Mouse (Mus musculus) lung, embryonic 15.5 days (tissue): ENCODE measurements at regions not wholly inside any gene's neighbourhood (a gene's known extent, or its start where the extent isn't known, plus 50 kb on each side); places are given as distances from the start of the nearest gene placed in this dataset.

ENCODE experiments used
- ATAC-seq: fragments of 200-750 bp; cut with Nextera tagmentation; 2 replicates; pipeline ENCODE4 v1.8.0; 2017; ENCODE audit warnings: moderate number of reproducible peaks, borderline replicate concordance; ENCODE audit not compliant: low FRiP score, low TSS enrichment; ENCODE audit errors: extremely low read depth
- H3K27ac ChIP-seq: fragments of 300-500 bp; sonication (generic); 2 replicates; pipeline ENCODE4 v1.5.1; 2015; ENCODE audit warnings: moderate library complexity, mild to moderate bottlenecking, inconsistent platforms
- H3K27me3 ChIP-seq: fragments of 300-500 bp; sonication (generic); 2 replicates; pipeline ENCODE4 v1.6.1; 2015; ENCODE audit warnings: inconsistent platforms
- H3K36me3 ChIP-seq: fragments of 300-500 bp; sonication (generic); 2 replicates; pipeline ENCODE4 v1.6.1; 2015; ENCODE audit warnings: inconsistent platforms
- H3K4me1 ChIP-seq: fragments of 300-500 bp; sonication (generic); 2 replicates; pipeline ENCODE4 v1.6.1; 2015; ENCODE audit warnings: inconsistent platforms
- H3K4me2 ChIP-seq: fragments of 300-500 bp; sonication (generic); 2 replicates; pipeline ENCODE4 v1.6.1; 2015; ENCODE audit warnings: inconsistent platforms, mild to moderate bottlenecking, moderate library complexity
- H3K4me3 ChIP-seq: fragments of 300-500 bp; sonication (generic); 2 replicates; pipeline ENCODE4 v1.5.1; 2015; ENCODE audit warnings: mild to moderate bottlenecking, inconsistent platforms
- H3K9ac ChIP-seq: fragments of 300-500 bp; sonication (generic); 2 replicates; pipeline ENCODE4 v1.6.1; 2015; ENCODE audit warnings: inconsistent platforms
- H3K9me3 ChIP-seq: fragments of 300-500 bp; sonication (generic); 2 replicates; pipeline ENCODE4 v1.6.1; 2016; ENCODE audit warnings: inconsistent platforms
- WGBS: fragments of 180-500 bp; shearing (Covaris S2); methylation state at CpG from one replicate; pipeline ENCODE4 v1.1.7; 2015; 5-methylcytosine and 5-hydroxymethylcytosine counted together

- no peak overlapping the region for H3K9ac ChIP-seq
- H3K27me3 ChIP-seq: no peaks in the 10 kb centered on the region
- no peak overlapping the region for H3K4me2 ChIP-seq
- H3K4me3 ChIP-seq: no peak overlapping the region
- H3K4me1 ChIP-seq: no peaks in the 10 kb centered on the region
- no peak overlapping the region for H3K27ac ChIP-seq
- H3K9me3 ChIP-seq: no peaks in the 10 kb centered on the region
- no peaks in the 10 kb centered on the region for H3K36me3 ChIP-seq
- peak; percentile 82; the same call in 1 of the 2 replicates for ATAC-seq
- WGBS: 44% methylated on average over 4 of the region's 4 CpGs
These were observed 526.9 kb downstream of the Zpld1 start for GRCm38 (mm10) chr16:54770871-54771270.

GRCm38 (mm10) chr16:54744188-54744587, 553.6 kb downstream of the Zpld1 start:
- Histone ChIP-seq H3K36me3 (no peaks in the 10 kb centered on the region), H3K27me3 (no peaks in the 10 kb centered on the region), H3K4me3 (no peak overlapping the region), H3K4me1 (no peaks in the 10 kb centered on the region), H3K9me3 (no peaks in the 10 kb centered on the region), H3K9ac (no peak overlapping the region), H3K27ac (no peak overlapping the region), H3K4me2 (no peak overlapping the region)
- ATAC-seq: no peak
- 40% methylated on average over 1 of the region's 1 CpGs for WGBS

GRCm38 (mm10) chr16:54733516-54733915, 564.3 kb downstream of the Zpld1 start:
- WGBS: 81% methylated on average over 2 of the region's 2 CpGs
- no peak overlapping the region for H3K27ac ChIP-seq

GRCm38 (mm10) chr16:54707880-54708279, 589.9 kb downstream of the Zpld1 start:
- Histone ChIP-seq H3K27ac (no peak overlapping the region), H3K4me3 (no peak overlapping the region), H3K9ac (no peak overlapping the region), H3K9me3 (no peaks in the 10 kb centered on the region), H3K36me3 (no peaks in the 10 kb centered on the region), H3K27me3 (no peaks in the 10 kb centered on the region), H3K4me2 (no peak overlapping the region), H3K4me1 (no peaks in the 10 kb centered on the region)
- no peak for ATAC-seq
- WGBS: 85% methylated on average over 3 of the region's 3 CpGs

More at GRCm38 (mm10) chr16:54733516-54733915, 564.3 kb downstream of the Zpld1 start:
- Histone ChIP-seq H3K9ac (no peak overlapping the region), H3K9me3 (no peaks in the 10 kb centered on the region), H3K27me3 (no peaks in the 10 kb centered on the region), H3K36me3 (no peaks in the 10 kb centered on the region), H3K4me3 (no peak overlapping the region), H3K4me2 (no peak overlapping the region), H3K4me1 (no peaks in the 10 kb centered on the region)
- ATAC-seq: no peak

GRCm38 (mm10) chr16:54682815-54683214, 615.0 kb downstream of the Zpld1 start:
- no peaks in the 10 kb centered on the region for H3K9me3 ChIP-seq
- H3K4me3 ChIP-seq: no peak overlapping the region
- no peaks in the 10 kb centered on the region for H3K27me3 ChIP-seq
- no peaks in the 10 kb centered on the region for H3K36me3 ChIP-seq
- WGBS: 37% methylated on average over 4 of the region's 4 CpGs
- H3K4me2 ChIP-seq: no peak overlapping the region
- H3K4me1 ChIP-seq: no peaks in the 10 kb centered on the region
- H3K27ac ChIP-seq: no peak overlapping the region
- no peak overlapping the region for H3K9ac ChIP-seq
- ATAC-seq: no peak

- ATAC-seq: no peak
- no peak overlapping the region for H3K9ac ChIP-seq
- WGBS: 74% methylated on average over 7 of the region's 7 CpGs
- H3K4me2 ChIP-seq: no peak overlapping the region
- H3K4me1 ChIP-seq: no peaks in the 10 kb centered on the region
- no peaks in the 10 kb centered on the region for H3K9me3 ChIP-seq
- no peaks in the 10 kb centered on the region for H3K36me3 ChIP-seq
- H3K4me3 ChIP-seq: no peak overlapping the region
- H3K27me3 ChIP-seq: no peaks in the 10 kb centered on the region
- H3K27ac ChIP-seq: no peak overlapping the region
These were observed 648.9 kb downstream of the Zpld1 start for GRCm38 (mm10) chr16:54648728-54649525.

- Histone ChIP-seq H3K4me1 (no peaks in the 10 kb centered on the region), H3K36me3 (no peaks in the 10 kb centered on the region), H3K4me2 (no peak overlapping the region), H3K9ac (no peak overlapping the region), H3K4me3 (no peak overlapping the region), H3K27ac (no peak overlapping the region), H3K9me3 (no peaks in the 10 kb centered on the region), H3K27me3 (no peaks in the 10 kb centered on the region)
- no peak for ATAC-seq
- 73% methylated on average over 2 of the region's 2 CpGs for WGBS
These were observed 650.0 kb downstream of the Zpld1 start for GRCm38 (mm10) chr16:54647821-54648220.

- Histone ChIP-seq H3K27me3 (no peaks in the 10 kb centered on the region), H3K9ac (no peak overlapping the region), H3K4me1 (no peaks in the 10 kb centered on the region), H3K27ac (no peak overlapping the region), H3K9me3 (no peaks in the 10 kb centered on the region), H3K4me2 (no peak overlapping the region), H3K36me3 (no peaks in the 10 kb centered on the region), H3K4me3 (no peak overlapping the region)
- no peak for ATAC-seq
- 77% methylated on average over 6 of the region's 6 CpGs for WGBS
These were observed 651.5 kb downstream of the Zpld1 start for GRCm38 (mm10) chr16:54646252-54646651.

GRCm38 (mm10) chr16:54629183-54629582, 668.6 kb downstream of the Zpld1 start:
- H3K4me3 ChIP-seq: no peak overlapping the region
- no peaks in the 10 kb centered on the region for H3K36me3 ChIP-seq
- no peaks in the 10 kb centered on the region for H3K4me1 ChIP-seq
- H3K9ac ChIP-seq: no peak overlapping the region
- no peak overlapping the region for H3K27ac ChIP-seq
- no peak for ATAC-seq
- 73% methylated on average over 1 of the region's 1 CpGs for WGBS
- H3K9me3 ChIP-seq: no peaks in the 10 kb centered on the region
- no peaks in the 10 kb centered on the region for H3K27me3 ChIP-seq
- no peak overlapping the region for H3K4me2 ChIP-seq

GRCm38 (mm10) chr16:54592643-54593042, 705.1 kb downstream of the Zpld1 start:
- Histone ChIP-seq H3K27me3 (no peaks in the 10 kb centered on the region), H3K4me1 (no peaks in the 10 kb centered on the region), H3K4me3 (no peak overlapping the region), H3K9me3 (no peaks in the 10 kb centered on the region), H3K27ac (no peak overlapping the region), H3K36me3 (no peaks in the 10 kb centered on the region), H3K4me2 (no peak overlapping the region), H3K9ac (no peak overlapping the region)
- WGBS: 64% methylated on average over 2 of the region's 2 CpGs
- no peak for ATAC-seq
